Mouse (Mus musculus): ENCODE measurements around the gene Pde4dip.

Pde4dip gene

DNA sequence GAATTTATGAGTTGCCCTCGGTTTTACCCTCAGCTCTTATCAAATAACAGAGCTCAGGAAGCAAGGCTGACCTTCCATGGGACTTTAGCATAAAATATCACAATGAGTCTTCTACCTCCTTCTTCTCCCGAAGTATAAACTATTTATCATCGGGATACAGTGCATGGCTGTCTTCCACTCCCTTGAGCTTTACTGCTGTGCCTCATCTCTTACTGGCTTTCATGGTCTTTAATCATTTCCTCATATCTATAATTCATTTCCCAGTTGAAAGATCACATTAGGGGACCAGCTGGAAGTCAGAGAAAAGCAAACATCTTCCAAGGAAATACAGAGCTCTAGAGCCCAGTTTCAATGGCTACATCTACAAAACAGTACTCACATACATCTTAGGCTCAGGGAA, 239.5 kb downstream of the Pde4dip start:
- no peak for DNase-seq (ENCODE audit: extremely low spot score, low spot score)

DNA sequence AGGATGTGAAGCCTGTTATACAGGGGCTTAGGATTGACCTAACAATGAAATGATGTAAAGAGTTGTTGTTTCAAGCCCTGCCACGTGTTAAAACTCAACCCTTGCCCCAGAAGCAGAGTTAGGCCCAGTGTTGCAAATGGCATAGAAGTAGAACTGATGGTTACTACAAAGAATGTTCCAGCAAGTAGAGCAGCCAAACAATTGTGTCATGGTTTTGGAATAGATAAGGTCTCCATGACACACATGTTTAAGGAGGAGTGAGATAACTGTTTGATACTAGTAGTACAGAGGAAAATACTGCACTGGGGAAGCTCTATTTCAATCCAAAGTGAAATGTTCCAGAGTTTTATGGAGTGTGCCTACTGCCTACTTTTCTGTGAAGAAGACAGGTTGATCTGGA, 240.0 kb downstream of the Pde4dip start:
- no peak for DNase-seq (ENCODE audit: extremely low spot score, low spot score)

DNA sequence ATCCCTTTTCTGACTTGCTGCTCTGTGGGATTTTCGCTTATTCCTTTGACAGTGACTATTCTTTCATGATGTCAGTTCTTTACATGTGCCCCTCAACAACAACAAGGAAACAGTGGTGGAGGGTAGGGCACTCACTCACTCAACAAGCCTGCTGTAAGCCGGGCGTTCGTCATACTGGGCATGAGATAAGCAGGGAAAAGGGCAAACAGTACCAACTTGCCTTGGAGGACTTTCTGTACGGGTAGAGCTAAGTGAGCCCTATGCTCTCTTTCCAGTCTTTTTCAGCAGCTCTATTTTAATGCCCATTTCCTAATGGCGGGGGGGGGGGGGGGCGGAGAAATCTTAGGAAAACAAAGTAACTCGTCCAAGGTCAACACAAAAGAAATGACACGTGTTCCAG, 246.5 kb downstream of the Pde4dip start:
- DNase-seq (ENCODE audit: extremely low spot score, low spot score): no peak

DNA sequence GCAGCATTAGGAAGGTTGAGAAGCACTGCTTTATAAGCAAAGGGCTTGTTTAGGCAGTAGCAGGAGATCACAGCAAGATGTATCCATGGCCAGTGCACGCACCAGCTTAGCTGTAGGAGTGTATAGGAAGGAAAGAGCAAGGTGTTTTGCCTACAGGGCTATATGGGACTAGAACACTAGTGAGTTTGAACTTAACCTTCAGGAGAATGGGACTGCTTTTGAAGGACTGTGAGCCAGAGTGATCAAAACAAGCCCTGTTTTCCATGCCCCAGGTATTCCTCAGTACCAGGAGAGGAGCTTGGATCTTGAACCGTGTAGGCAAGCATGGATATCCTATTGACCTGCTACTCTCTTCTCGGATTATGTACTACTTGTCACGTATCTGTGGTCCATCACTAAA, 247.1 kb downstream of the Pde4dip start:
- DNase-seq (ENCODE audit: extremely low spot score, low spot score): no peak

All from neural tube, embryonic 10.5 days (tissue).